Mouse (Mus musculus) liver, adult 2 months (tissue): ENCODE results near the gene Eng. TPM values are rescaled to one million over a fixed set of nuclear protein-coding genes. Genes with fewer than 3 reads are reported as not detected.

ENCODE experiments used
- DNase-seq: peaks from one replicate; pipeline ENCODE4 v3.0.0-alpha.2; 2011; ENCODE audit warnings: low read depth, low spot score; ENCODE audit errors: extremely low read depth
- H3K27ac ChIP-seq: fragments of 200-500 bp; replicated peaks from 2 replicates; pipeline ENCODE4 v1.5.1; 2012; ENCODE audit warnings: low read depth, mild to moderate bottlenecking, control low read depth, inconsistent platforms, low read length; ENCODE audit not compliant: insufficient read depth
- H3K27me3 ChIP-seq: fragments of 200-500 bp; 2 replicates; pipeline ENCODE4 v1.6.1; 2012; ENCODE audit warnings: mild to moderate bottlenecking, moderate library complexity, low read length, inconsistent platforms; ENCODE audit not compliant: control insufficient read depth, insufficient read depth
- H3K36me3 ChIP-seq: fragments of 200-500 bp; 2 replicates; pipeline ENCODE4 v1.6.1; 2012; ENCODE audit warnings: low read length, inconsistent platforms; ENCODE audit not compliant: control insufficient read depth, insufficient read depth
- H3K4me1 ChIP-seq: fragments of 200-500 bp; 2 replicates; pipeline ENCODE4 v1.6.1; 2011; ENCODE audit warnings: low read length; ENCODE audit not compliant: control insufficient read depth, insufficient read depth
- H3K4me3 ChIP-seq: fragments of 200-500 bp; 2 replicates; pipeline ENCODE4 v1.5.1; 2011; ENCODE audit warnings: low read depth, mild to moderate bottlenecking, control low read depth, low read length, moderate library complexity; ENCODE audit not compliant: insufficient read depth
- H3K79me2 ChIP-seq: fragments of 200-500 bp; 2 replicates; pipeline ENCODE4 v1.6.1; 2012; ENCODE audit warnings: inconsistent platforms, mild to moderate bottlenecking, low read length, moderate library complexity; ENCODE audit not compliant: control insufficient read depth, insufficient read depth
- H3K9ac ChIP-seq: fragments of 200-500 bp; 2 replicates; pipeline ENCODE4 v1.6.1; 2012; ENCODE audit warnings: low read depth, mild to moderate bottlenecking, control low read depth, inconsistent platforms, low read length
- CTCF ChIP-seq: fragments of 200-500 bp; IDR thresholded peaks from 2 replicates; pipeline ENCODE4 v1.5.1; 2011; ENCODE audit warnings: low read depth, low read length, control low read depth
- POLR2A ChIP-seq: fragments of 200-500 bp; IDR thresholded peaks from 2 replicates; pipeline ENCODE4 v1.6.1; 2011; ENCODE audit warnings: low read length, control low read depth; ENCODE audit not compliant: insufficient read depth; ENCODE audit errors: extremely low read depth
- WGBS: fragments of 180-500 bp; shearing (Covaris S2); methylation state at CpG from one replicate; pipeline ENCODE4 v1.1.7; 2018; 5-methylcytosine and 5-hydroxymethylcytosine counted together
- polyA plus RNA-seq: library from polyadenylated mRNA; depleted of rRNA; stranded (reverse); fragments of >200 nt; gene quantifications from 2 replicates; pipeline ENCODE4 v1.2.3, GENCODE M21; 2012
- total RNA-seq: library from RNA; depleted of rRNA; stranded (reverse); fragments of >200 nt; gene quantifications from 2 replicates; pipeline ENCODE4 v1.2.3, GENCODE M21; 2014

The Eng gene
- total and polyA plus RNA-seq, 2 experiments, result 14.2 to 70.8 TPM

- no peak for DNase-seq
- Histone ChIP-seq H3K27me3 (no peaks in the 10 kb centered on the region), H3K9ac (no peak overlapping the region), H3K4me1 (peaks cover 6% of the 10 kb centered on the region), H3K27ac (peak overlapping the region; percentile 19), H3K79me2 (no peaks in the 10 kb centered on the region), H3K4me3 (no peak overlapping the region), H3K36me3 (no peaks in the 10 kb centered on the region)
- TF ChIP-seq POLR2A (no peak), CTCF (no peak)
- WGBS, result 71% methylated on average over 7 of the region's 7 CpGs
Observed at GRCm38 (mm10) chr2:32642813-32643212, 3.6 kb upstream of the Eng start.

GRCm38 (mm10) chr2:32644083-32644482, 2.3 kb upstream of the Eng start:
- TF ChIP-seq POLR2A, result no peak
- no peak for TF ChIP-seq CTCF
- Histone ChIP-seq H3K9ac (no peak overlapping the region), H3K27ac (0 out of 2 replicates have a peak overlapping the region, but pooled peaks have one; percentile 24), H3K27me3 (no peaks in the 10 kb centered on the region), H3K36me3 (no peaks in the 10 kb centered on the region), H3K79me2 (no peaks in the 10 kb centered on the region), H3K4me1 (peaks cover 6% of the 10 kb centered on the region), H3K4me3 (no peak overlapping the region)
- no peak for DNase-seq
- 81% methylated on average over 9 of the region's 9 CpGs for WGBS

GRCm38 (mm10) chr2:32644799-32645475, 1.5 kb upstream of the Eng start:
- TF ChIP-seq POLR2A (no peak), CTCF (no peak)
- Histone ChIP-seq H3K9ac (no peak overlapping the region), H3K4me1 (peaks cover 6% of the 10 kb centered on the region), H3K27me3 (no peaks in the 10 kb centered on the region), H3K4me3 (no peak overlapping the region), H3K27ac (peak overlapping the region; percentile 33; the same call in 1 of the 2 replicates), H3K79me2 (no peaks in the 10 kb centered on the region), H3K36me3 (no peaks in the 10 kb centered on the region)
- no peak for DNase-seq
- 91% methylated on average over 8 of the region's 8 CpGs for WGBS

GRCm38 (mm10) chr2:32645647-32646046, 748 bp upstream of the Eng start:
- peak overlapping the region; percentile 33 for H3K27ac ChIP-seq
- no peaks in the 10 kb centered on the region for H3K36me3 ChIP-seq
- no peak overlapping the region for H3K9ac ChIP-seq

GRCm38 (mm10) chr2:32647366-32647765, 971 bp downstream of the Eng start:
- TF ChIP-seq POLR2A (no peak), CTCF (no peak)
- no peaks in the 10 kb centered on the region for H3K36me3 ChIP-seq
- WGBS, result 64% methylated on average over 7 of the region's 7 CpGs
- H3K4me3 ChIP-seq, result peak overlapping the region; percentile 87
- peak; percentile 15 for DNase-seq
- H3K27me3 ChIP-seq, result no peaks in the 10 kb centered on the region
- peak overlapping the region; percentile 80 for H3K27ac ChIP-seq
- H3K9ac ChIP-seq, result peak overlapping the region; percentile 89
- H3K79me2 ChIP-seq, result peaks cover 6% of the 10 kb centered on the region; the same call in 1 of the 2 replicates
- peaks cover 3% of the 10 kb centered on the region for H3K4me1 ChIP-seq

More at GRCm38 (mm10) chr2:32645647-32646046, 748 bp upstream of the Eng start:
- Histone ChIP-seq H3K4me3 (no peak overlapping the region), H3K4me1 (peaks cover 6% of the 10 kb centered on the region), H3K27me3 (no peaks in the 10 kb centered on the region), H3K79me2 (no peaks in the 10 kb centered on the region)
- TF ChIP-seq CTCF, result no peak
- no peak for TF ChIP-seq POLR2A
- WGBS, result 72% methylated on average over 3 of the region's 3 CpGs
- DNase-seq, result no peak

GRCm38 (mm10) chr2:32653764-32654163, 7.4 kb downstream of the Eng start:
- peaks cover 6% of the 10 kb centered on the region; the same call in 1 of the 2 replicates for H3K79me2 ChIP-seq
- no peaks in the 10 kb centered on the region for H3K36me3 ChIP-seq
- no peaks in the 10 kb centered on the region for H3K27me3 ChIP-seq
- DNase-seq, result no peak
- TF ChIP-seq POLR2A, result no peak
- no peak for TF ChIP-seq CTCF
- H3K4me1 ChIP-seq, result 0 out of 2 replicates have a peak, but pooled peaks cover 2% of the 10 kb centered on the region
- peak overlapping the region; percentile 45 for H3K9ac ChIP-seq
- peak overlapping the region; percentile 62 for H3K27ac ChIP-seq
- H3K4me3 ChIP-seq, result no peak overlapping the region; the same call in 1 of the 2 replicates
- WGBS, result 63% methylated on average over 7 of the region's 7 CpGs
